Mouse (Mus musculus): ENCODE data around the gene Ceacam16. TPM values are rescaled to one million over a fixed set of nuclear protein-coding genes. Genes with fewer than 3 reads are reported as not detected.

Gene Ceacam16
- total RNA-seq, 2 experiments from 2014 or later = not detected

GRCm38 (mm10) chr7:19844521-19845171 is 16.5 kb downstream of the Ceacam16 start:
- intact Hi-C loops (cut with DNase I) = no loop called here
- DNase-seq = no peak

- peak; percentile 58 for DNase-seq
- intact Hi-C loops (cut with DNase I) = no loop called here
Observed at GRCm38 (mm10) chr7:19843561-19843960, 17.5 kb downstream of the Ceacam16 start.

DNA sequence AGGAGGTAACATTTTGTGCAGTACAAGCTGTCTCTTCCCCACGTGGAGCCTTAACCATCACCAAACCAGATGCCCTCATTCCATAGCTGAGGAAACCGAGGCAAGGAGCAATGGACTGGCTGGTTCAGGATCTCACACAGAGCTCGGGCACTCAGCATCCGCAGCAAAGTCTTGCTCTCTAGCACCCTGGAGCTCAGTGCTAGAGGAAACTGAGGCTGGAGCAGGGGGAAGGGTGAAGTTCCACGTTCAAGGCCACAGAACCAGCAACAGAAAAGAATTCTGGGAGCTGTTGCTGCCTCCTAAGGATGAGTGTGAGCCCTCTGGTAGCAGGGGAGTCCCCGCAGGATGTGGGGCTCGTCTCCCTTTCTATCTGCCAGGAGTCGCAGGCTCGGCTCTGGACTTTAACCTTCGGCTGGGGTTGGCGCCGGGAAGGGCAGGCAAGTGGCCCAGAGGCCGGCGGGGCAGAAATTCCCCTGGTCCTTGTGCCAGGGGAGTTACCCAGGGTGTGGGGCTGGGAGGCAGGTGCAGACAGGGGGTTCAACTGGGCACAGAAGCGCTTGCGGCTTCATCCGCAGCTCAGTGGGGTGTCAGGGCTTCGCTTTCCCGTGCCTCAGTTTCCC is 18.1 kb downstream of the Ceacam16 start:
- intact Hi-C loops (cut with DNase I) = no loop called here
- no peak for DNase-seq

- DNase-seq = no peak
- intact Hi-C loops (cut with DNase I) = no loop called here
Observed at GRCm38 (mm10) chr7:19841686-19842413, 19.2 kb downstream of the Ceacam16 start.

- intact Hi-C loops (cut with DNase I) = no loop called here
- DNase-seq = no peak
Observed at GRCm38 (mm10) chr7:19840936-19841335, 20.2 kb downstream of the Ceacam16 start.

DNA sequence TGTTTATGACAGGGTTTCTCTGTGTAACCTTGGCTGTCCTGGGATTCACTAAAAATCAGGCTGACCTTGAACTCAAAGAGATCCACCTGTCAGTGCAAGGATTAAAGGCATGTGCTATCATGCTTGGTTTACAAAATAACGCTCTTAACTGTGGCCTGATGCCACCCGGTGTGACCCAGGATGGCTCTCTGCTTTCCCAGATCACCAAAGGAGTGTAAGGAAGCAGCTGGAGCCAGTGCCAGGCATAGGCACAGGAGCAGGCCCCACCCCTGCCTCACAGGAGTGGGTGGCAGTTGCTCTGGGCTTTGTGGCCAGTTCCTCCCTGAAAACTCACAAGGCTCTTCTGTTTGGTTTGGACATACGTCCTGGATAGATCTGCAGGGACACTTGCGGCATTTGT is 20.7 kb downstream of the Ceacam16 start:
- DNase-seq = no peak
- intact Hi-C loops (cut with DNase I) = no loop called here

- DNase-seq = no peak
- intact Hi-C loops (cut with DNase I) = no loop called here
Observed at GRCm38 (mm10) chr7:19836843-19837242, 24.3 kb downstream of the Ceacam16 start.

GRCm38 (mm10) chr7:19834055-19834454 is 27.0 kb downstream of the Ceacam16 start:
- DNase-seq = no peak
- intact Hi-C loops (cut with DNase I) = no loop called here

DNA sequence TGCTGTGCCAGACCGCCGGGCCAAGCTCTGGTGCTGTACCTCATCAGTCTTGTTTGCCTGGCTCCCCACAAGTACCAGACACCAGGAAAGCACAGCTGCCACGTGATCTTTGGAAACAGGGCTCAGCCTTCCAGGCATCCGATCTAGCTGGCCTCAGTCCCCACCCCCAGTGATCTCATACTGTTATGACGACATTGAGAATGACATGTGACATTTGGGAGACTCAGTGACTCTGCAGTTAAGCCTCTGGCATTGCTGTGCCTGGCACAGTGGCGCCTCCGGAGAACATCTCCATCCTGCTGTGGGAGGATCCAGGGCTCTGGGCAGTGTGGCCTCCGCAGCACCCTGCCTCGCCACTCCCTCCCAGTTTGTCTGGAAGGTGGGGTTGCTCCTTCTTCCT is 29.3 kb downstream of the Ceacam16 start:
- no peak for DNase-seq
- intact Hi-C loops (cut with DNase I) = no loop called here

- intact Hi-C loops (cut with DNase I) = no loop called here
- DNase-seq = peak; percentile 34
Observed at GRCm38 (mm10) chr7:19830682-19831156, 30.4 kb downstream of the Ceacam16 start.

GRCm38 (mm10) chr7:19829694-19830093 is 31.4 kb downstream of the Ceacam16 start:
- intact Hi-C loops (cut with DNase I) = no loop called here

GRCm38 (mm10) chr7:19826756-19827155 is 34.3 kb downstream of the Ceacam16 start:
- DNase-seq = no peak
- intact Hi-C loops (cut with DNase I) = no loop called here

More at GRCm38 (mm10) chr7:19829694-19830093, 31.4 kb downstream of the Ceacam16 start:
- no peak for DNase-seq

GRCm38 (mm10) chr7:19824182-19824973 is 36.7 kb downstream of the Ceacam16 start:
- peak; percentile 29 for DNase-seq
- intact Hi-C loops (cut with DNase I) = no loop called here

- intact Hi-C loops (cut with DNase I) = no loop called here
- no peak for DNase-seq
Observed at GRCm38 (mm10) chr7:19823256-19824181, 37.6 kb downstream of the Ceacam16 start.

- DNase-seq = no peak
- intact Hi-C loops (cut with DNase I) = no loop called here
Observed at GRCm38 (mm10) chr7:19822604-19823058, 38.5 kb downstream of the Ceacam16 start, which contains the start of gene Bcl3. Gene Bcl3 (minus strand): TSS chr7:19822770.

DNA sequence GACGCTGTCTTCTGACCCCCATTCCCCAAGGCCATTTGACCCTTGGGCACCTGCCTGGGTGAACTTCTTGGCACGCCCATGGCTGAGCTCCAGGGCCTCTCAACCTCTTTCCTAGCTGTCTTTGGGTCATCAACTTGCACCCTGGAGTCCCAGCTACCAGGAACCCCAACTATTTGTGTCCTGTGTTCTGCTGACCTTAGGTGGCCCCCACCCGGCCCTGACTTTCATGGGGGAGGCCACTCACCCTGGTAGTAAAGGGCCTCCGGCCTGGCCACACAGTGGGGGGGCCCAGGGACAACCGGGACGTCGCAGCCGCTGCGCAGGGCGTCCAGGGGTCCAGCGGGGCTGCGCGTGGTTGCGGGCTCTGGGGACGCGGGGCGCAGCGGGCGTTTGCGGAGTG is 38.9 kb downstream of the Ceacam16 start:
- no peak for DNase-seq
- intact Hi-C loops (cut with DNase I) = no loop called here

- DNase-seq = no peak
- intact Hi-C loops (cut with DNase I) = no loop called here
Observed at GRCm38 (mm10) chr7:19821633-19822032, 39.5 kb downstream of the Ceacam16 start.

GRCm38 (mm10) chr7:19820347-19821048 is 40.6 kb downstream of the Ceacam16 start:
- no peak for DNase-seq
- intact Hi-C loops (cut with DNase I) = no loop called here

- DNase-seq = no peak
- intact Hi-C loops (cut with DNase I) = no loop called here
Observed at GRCm38 (mm10) chr7:19818875-19819274, 42.2 kb downstream of the Ceacam16 start.

Data from left cerebral cortex, postnatal 4 days (tissue).